Mouse (Mus musculus) olfactory bulb, adult 2 months (tissue): Measurements from ENCODE around the gene D330045A20Rik.

Source experiments
- CTCF ChIP-seq: fragments of 200-500 bp; IDR thresholded peaks from 2 replicates; pipeline ENCODE4 v1.5.1; 2012; ENCODE audit warnings: low read depth, mild to moderate bottlenecking, low read length, moderate library complexity; ENCODE audit not compliant: insufficient read depth
- POLR2A ChIP-seq: fragments of 200-500 bp; IDR thresholded peaks from 2 replicates; pipeline ENCODE4 v1.6.1; 2012; ENCODE audit warnings: mild to moderate bottlenecking, low read depth, low read length, moderate library complexity; ENCODE audit not compliant: insufficient read depth

- TF ChIP-seq POLR2A: no peak
- no peak for TF ChIP-seq CTCF
Measured at GRCm38 (mm10) chrX:139562925-139563461, 82.8 kb downstream of the D330045A20Rik start, which contains the start of gene Rnf128.
